Comparison of ENCODE assay signal across 7 mouse cellular contexts in genomic region chr3:65585823-65586482, GRCm38 (mm10). TPM values are rescaled to one million over a fixed set of nuclear protein-coding genes. Genes with fewer than 3 reads are reported as not detected.
DNase-seq lines count a peak whose midpoint lies in the region; ATAC-seq and TF ChIP-seq lines count a peak whose summit lies in the region.

No protein-coding gene starts in this region.

- peak overlapping the region; percentile 53 for H3K4me2 ChIP-seq in lung, postnatal 0 days (replicated peaks; ENCODE audit: low read depth, low read length)
- H3K4me2 ChIP-seq in forebrain, embryonic 14.5 days (ENCODE audit: low read length) = peak overlapping the region; percentile 50
- peak overlapping the region; percentile 42 for H3K4me2 ChIP-seq in limb, embryonic 14.5 days (replicated peaks; ENCODE audit: low read depth, low read length, severe bottlenecking)
- H3K4me2 ChIP-seq in stomach, embryonic 15.5 days = peak overlapping the region; percentile 58

- ATAC-seq in lung, postnatal 0 days = peak; percentile 30; the same call in 1 of the 2 replicates
- peak; percentile 56; the same call in 1 of the 2 replicates for ATAC-seq in forebrain, embryonic 14.5 days
- peak; percentile 47; the same call in 1 of the 2 replicates for ATAC-seq in limb, embryonic 14.5 days (ENCODE audit: low FRiP score, low read depth)
- peak; percentile 27; the same call in 1 of the 2 replicates for ATAC-seq in stomach, embryonic 15.5 days (ENCODE audit: insufficient read depth, low FRiP score, low read depth)

- TF ChIP-seq CTCF in lung, postnatal 0 days (IDR thresholded peaks at IDR 0.05) = no peak

- H3K9me3 ChIP-seq in lung, postnatal 0 days (ENCODE audit: low read length) = no peaks in the 10 kb centered on the region
- H3K9me3 ChIP-seq in forebrain, embryonic 14.5 days (replicated peaks; ENCODE audit: control insufficient read depth, low read length) = no peaks in the 10 kb centered on the region
- H3K9me3 ChIP-seq in limb, embryonic 14.5 days (ENCODE audit: control insufficient read depth, low read length) = no peaks in the 10 kb centered on the region
- no peaks in the 10 kb centered on the region for H3K9me3 ChIP-seq in stomach, embryonic 15.5 days

- H3K4me3 ChIP-seq in lung, postnatal 0 days (ENCODE audit: low read depth, low read length) = peak overlapping the region; percentile 30
- peak overlapping the region; percentile 20 for H3K4me3 ChIP-seq in forebrain, embryonic 14.5 days (ENCODE audit: low read depth, low read length)
- H3K4me3 ChIP-seq in limb, embryonic 14.5 days (replicated peaks; ENCODE audit: low read length) = peak overlapping the region; percentile 20
- H3K4me3 ChIP-seq in stomach, embryonic 15.5 days (replicated peaks) = peak overlapping the region; percentile 29

- H3K27ac ChIP-seq in lung, postnatal 0 days (ENCODE audit: low read length) = no peak overlapping the region; the same call in 1 of the 2 replicates
- no peak overlapping the region for H3K27ac ChIP-seq in forebrain, embryonic 14.5 days (ENCODE audit: low read depth, low read length)
- H3K27ac ChIP-seq in limb, embryonic 14.5 days (replicated peaks; ENCODE audit: low read depth, low read length) = no peak overlapping the region
- peak overlapping the region; percentile 0; the same call in 1 of the 2 replicates for H3K27ac ChIP-seq in stomach, embryonic 15.5 days

- no peaks in the 10 kb centered on the region for H3K4me1 ChIP-seq in lung, postnatal 0 days (ENCODE audit: insufficient read depth, low read depth, low read length)
- H3K4me1 ChIP-seq in forebrain, embryonic 14.5 days (ENCODE audit: control insufficient read depth, insufficient read depth, low read length) = peaks cover 8% of the 10 kb centered on the region; the same call in 1 of the 2 replicates
- H3K4me1 ChIP-seq in limb, embryonic 14.5 days (ENCODE audit: control insufficient read depth, insufficient read depth, low read length) = peaks cover 11% of the 10 kb centered on the region; the same call in 1 of the 2 replicates
- no peaks in the 10 kb centered on the region for H3K4me1 ChIP-seq in stomach, embryonic 15.5 days

- DNase-seq in lung, postnatal 0 days (ENCODE audit: low spot score) = peak; percentile 8
- no peak for DNase-seq in lung, postnatal 14 days
- no peak for DNase-seq in forebrain, embryonic 14.5 days (ENCODE audit: low spot score)
- DNase-seq in limb, embryonic 14.5 days (ENCODE audit: low spot score) = no peak
- DNase-seq in ovary, postnatal 10 days (ENCODE audit: low spot score) = no peak
- no peak for DNase-seq in cerebellum, adult 9-11 months

- WGBS in lung, postnatal 0 days = 17% methylated on average over 16 of the region's 16 CpGs
- WGBS in forebrain, embryonic 14.5 days = 22% methylated on average over 16 of the region's 16 CpGs
- 30% methylated on average over 16 of the region's 16 CpGs for WGBS in limb, embryonic 14.5 days
- WGBS in stomach, embryonic 15.5 days = 30% methylated on average over 16 of the region's 16 CpGs

- no peaks in the 10 kb centered on the region for H3K36me3 ChIP-seq in lung, postnatal 0 days (ENCODE audit: insufficient read depth, low read length)
- H3K36me3 ChIP-seq in forebrain, embryonic 14.5 days (ENCODE audit: control insufficient read depth, insufficient read depth, low read length) = no peaks in the 10 kb centered on the region
- H3K36me3 ChIP-seq in limb, embryonic 14.5 days (ENCODE audit: control insufficient read depth, insufficient read depth, low read length) = no peaks in the 10 kb centered on the region
- H3K36me3 ChIP-seq in stomach, embryonic 15.5 days = no peaks in the 10 kb centered on the region

- H3K9ac ChIP-seq in lung, postnatal 0 days (replicated peaks; ENCODE audit: low read depth) = 0 out of 2 replicates have a peak overlapping the region, but pooled peaks have one; percentile 2
- H3K9ac ChIP-seq in forebrain, embryonic 14.5 days (ENCODE audit: low read length) = peak overlapping the region; percentile 42
- H3K9ac ChIP-seq in limb, embryonic 14.5 days (ENCODE audit: low read depth, low read length, severe bottlenecking) = peak overlapping the region; percentile 35; the same call in 1 of the 2 replicates
- no peak overlapping the region for H3K9ac ChIP-seq in stomach, embryonic 15.5 days

- no peak for TF ChIP-seq POLR2A in limb, embryonic 14.5 days (IDR thresholded peaks at IDR 0.05; ENCODE audit: borderline replicate concordance, extremely low read depth, insufficient read depth, insufficient read length)

- H3K27me3 ChIP-seq in lung, postnatal 0 days (replicated peaks; ENCODE audit: insufficient read depth, low read length) = no peaks in the 10 kb centered on the region
- H3K27me3 ChIP-seq in forebrain, embryonic 14.5 days (replicated peaks; ENCODE audit: control insufficient read depth, insufficient read depth, low read length) = no peaks in the 10 kb centered on the region
- H3K27me3 ChIP-seq in limb, embryonic 14.5 days (ENCODE audit: control insufficient read depth, insufficient read depth, low read length) = no peaks in the 10 kb centered on the region
- H3K27me3 ChIP-seq in stomach, embryonic 15.5 days (replicated peaks) = no peaks in the 10 kb centered on the region

- TF ChIP-seq EP300 in lung, postnatal 0 days (IDR thresholded peaks at IDR 0.05) = no peak

RNA-seq across cellular contexts. Expression of gene Tiparp, which starts 57.7 kb away (rescaled TPM):
- polyA plus RNA-seq in lung, postnatal 0 days (2015; fragmentation: Nextera tagmentation; extraction: Ambion mirVana) = 45.1 and 45.3 TPM in 2 replicates
- 33.6 and 36.0 TPM in 2 replicates for polyA plus RNA-seq in forebrain, embryonic 14.5 days (2014; fragmentation: Nextera tagmentation; extraction: Ambion mirVana)
- 7.7 and 8.9 TPM in 2 replicates for polyA plus RNA-seq in limb, embryonic 14.5 days (2012; rRNA removed)
- 29.9 and 31.4 TPM in 2 replicates for polyA plus RNA-seq in limb, embryonic 14.5 days (2014; fragmentation: Nextera tagmentation; extraction: Ambion mirVana)
- 35.5 and 38.8 TPM in 2 replicates for polyA plus RNA-seq in stomach, embryonic 15.5 days (2015; fragmentation: Nextera tagmentation; extraction: Ambion mirVana)
